Mouse (Mus musculus): Measurements from ENCODE around the gene Flii.

GRCm38 (mm10) chr11:60731251-60731650 is 4.2 kb upstream of the Flii start:
- TF ChIP-seq CTCF (IDR thresholded peaks at IDR 0.05; ENCODE audit: low read depth, low read length) (no peak), TAL1 (conservative IDR thresholded peaks at IDR 0.05; ENCODE audit: low read depth, low read length) (no peak), GATA1 (IDR thresholded peaks at IDR 0.05; ENCODE audit: borderline replicate concordance, low read length) (no peak), POLR2AphosphoS5 (IDR thresholded peaks at IDR 0.05; ENCODE audit: insufficient replicate concordance, low read depth, low read length) (no peak), GATA2 (IDR thresholded peaks at IDR 0.05; ENCODE audit: borderline replicate concordance, low read depth, low read length) (no peak)

Measured in G1E (cell line).